Mouse (Mus musculus) liver, adult 2 months (tissue): ENCODE measurements around the gene Ascc2. TPM values are rescaled to one million over a fixed set of nuclear protein-coding genes. Genes with fewer than 3 reads are reported as not detected.

Experiments
- DNase-seq: peaks from one replicate; pipeline ENCODE4 v3.0.0-alpha.2; 2011; ENCODE audit warnings: low read depth, low spot score; ENCODE audit errors: extremely low read depth
- H3K27ac ChIP-seq: fragments of 200-500 bp; replicated peaks from 2 replicates; pipeline ENCODE4 v1.5.1; 2012; ENCODE audit warnings: low read depth, mild to moderate bottlenecking, control low read depth, inconsistent platforms, low read length; ENCODE audit not compliant: insufficient read depth
- H3K27me3 ChIP-seq: fragments of 200-500 bp; 2 replicates; pipeline ENCODE4 v1.6.1; 2012; ENCODE audit warnings: mild to moderate bottlenecking, moderate library complexity, low read length, inconsistent platforms; ENCODE audit not compliant: control insufficient read depth, insufficient read depth
- H3K36me3 ChIP-seq: fragments of 200-500 bp; 2 replicates; pipeline ENCODE4 v1.6.1; 2012; ENCODE audit warnings: low read length, inconsistent platforms; ENCODE audit not compliant: control insufficient read depth, insufficient read depth
- H3K4me1 ChIP-seq: fragments of 200-500 bp; 2 replicates; pipeline ENCODE4 v1.6.1; 2011; ENCODE audit warnings: low read length; ENCODE audit not compliant: control insufficient read depth, insufficient read depth
- H3K4me3 ChIP-seq: fragments of 200-500 bp; 2 replicates; pipeline ENCODE4 v1.5.1; 2011; ENCODE audit warnings: low read depth, mild to moderate bottlenecking, control low read depth, low read length, moderate library complexity; ENCODE audit not compliant: insufficient read depth
- H3K79me2 ChIP-seq: fragments of 200-500 bp; 2 replicates; pipeline ENCODE4 v1.6.1; 2012; ENCODE audit warnings: inconsistent platforms, mild to moderate bottlenecking, low read length, moderate library complexity; ENCODE audit not compliant: control insufficient read depth, insufficient read depth
- H3K9ac ChIP-seq: fragments of 200-500 bp; 2 replicates; pipeline ENCODE4 v1.6.1; 2012; ENCODE audit warnings: low read depth, mild to moderate bottlenecking, control low read depth, inconsistent platforms, low read length
- CTCF ChIP-seq: fragments of 200-500 bp; IDR thresholded peaks from 2 replicates; pipeline ENCODE4 v1.5.1; 2011; ENCODE audit warnings: low read depth, low read length, control low read depth
- POLR2A ChIP-seq: fragments of 200-500 bp; IDR thresholded peaks from 2 replicates; pipeline ENCODE4 v1.6.1; 2011; ENCODE audit warnings: low read length, control low read depth; ENCODE audit not compliant: insufficient read depth; ENCODE audit errors: extremely low read depth
- WGBS: fragments of 180-500 bp; shearing (Covaris S2); methylation state at CpG from one replicate; pipeline ENCODE4 v1.1.7; 2018; 5-methylcytosine and 5-hydroxymethylcytosine counted together
- polyA plus RNA-seq: library from polyadenylated mRNA; depleted of rRNA; stranded (reverse); fragments of >200 nt; gene quantifications from 2 replicates; pipeline ENCODE4 v1.2.3, GENCODE M21; 2012
- total RNA-seq: library from RNA; depleted of rRNA; stranded (reverse); fragments of >200 nt; gene quantifications from 2 replicates; pipeline ENCODE4 v1.2.3, GENCODE M21; 2014

The Ascc2 gene
- total and polyA plus RNA-seq, 2 experiments, result 8.5 to 9.9 TPM

GRCm38 (mm10) chr11:4674593-4674992, 37.0 kb downstream of the Ascc2 start:
- Histone ChIP-seq H3K9ac (no peak overlapping the region), H3K4me3 (no peak overlapping the region), H3K27me3 (no peaks in the 10 kb centered on the region), H3K27ac (peak overlapping the region; percentile 32), H3K79me2 (no peaks in the 10 kb centered on the region), H3K36me3 (peaks cover 2% of the 10 kb centered on the region; the same call in 1 of the 2 replicates), H3K4me1 (peaks cover 14% of the 10 kb centered on the region)
- WGBS, result 90% methylated on average over 1 of the region's 1 CpGs
- peak; percentile 60 for DNase-seq
- TF ChIP-seq POLR2A (no peak), CTCF (no peak)

GRCm38 (mm10) chr11:4675126-4675562, 37.6 kb downstream of the Ascc2 start:
- WGBS, result 32% methylated on average over 6 of the region's 6 CpGs
- Histone ChIP-seq H3K4me3 (no peak overlapping the region), H3K79me2 (no peaks in the 10 kb centered on the region), H3K4me1 (peaks cover 14% of the 10 kb centered on the region), H3K27me3 (no peaks in the 10 kb centered on the region), H3K27ac (peak overlapping the region; percentile 32), H3K9ac (no peak overlapping the region), H3K36me3 (peaks cover 5% of the 10 kb centered on the region)
- no peak for TF ChIP-seq POLR2A
- no peak for TF ChIP-seq CTCF
- DNase-seq, result peak; percentile 89

GRCm38 (mm10) chr11:4675693-4676092, 38.1 kb downstream of the Ascc2 start:
- H3K27me3 ChIP-seq, result no peaks in the 10 kb centered on the region
- TF ChIP-seq CTCF, result no peak
- TF ChIP-seq POLR2A, result no peak
- peaks cover 7% of the 10 kb centered on the region for H3K36me3 ChIP-seq
- H3K4me3 ChIP-seq, result no peak overlapping the region
- peak; percentile 81 for DNase-seq
- peaks cover 14% of the 10 kb centered on the region for H3K4me1 ChIP-seq
- H3K79me2 ChIP-seq, result no peaks in the 10 kb centered on the region
- WGBS, result 38% methylated on average over 6 of the region's 6 CpGs
- no peak overlapping the region for H3K9ac ChIP-seq
- H3K27ac ChIP-seq, result peak overlapping the region; percentile 27; the same call in 1 of the 2 replicates

- TF ChIP-seq CTCF (no peak), POLR2A (no peak)
- peaks cover 16% of the 10 kb centered on the region for H3K36me3 ChIP-seq
- WGBS, result 77% methylated on average over 7 of the region's 7 CpGs
- no peak overlapping the region for H3K4me3 ChIP-seq
- H3K27me3 ChIP-seq, result no peaks in the 10 kb centered on the region
- no peak overlapping the region for H3K27ac ChIP-seq
- H3K79me2 ChIP-seq, result no peaks in the 10 kb centered on the region
- peaks cover 14% of the 10 kb centered on the region for H3K4me1 ChIP-seq
- no peak overlapping the region for H3K9ac ChIP-seq
- DNase-seq, result peak; percentile 51
Measured at GRCm38 (mm10) chr11:4677250-4677872, 39.8 kb downstream of the Ascc2 start.

- 87% methylated on average over 13 of the region's 13 CpGs for WGBS
- Histone ChIP-seq H3K27me3 (no peaks in the 10 kb centered on the region), H3K79me2 (no peaks in the 10 kb centered on the region), H3K36me3 (peaks cover 17% of the 10 kb centered on the region), H3K27ac (no peak overlapping the region), H3K9ac (no peak overlapping the region), H3K4me1 (peaks cover 14% of the 10 kb centered on the region), H3K4me3 (no peak overlapping the region)
- no peak for TF ChIP-seq POLR2A
- no peak for TF ChIP-seq CTCF
- no peak for DNase-seq
Measured at GRCm38 (mm10) chr11:4678700-4679440, 41.3 kb downstream of the Ascc2 start.

GRCm38 (mm10) chr11:4679441-4679832, 41.9 kb downstream of the Ascc2 start:
- no peak overlapping the region for H3K9ac ChIP-seq
- no peaks in the 10 kb centered on the region for H3K27me3 ChIP-seq
- WGBS, result 96% methylated on average over 12 of the region's 12 CpGs
- peaks cover 10% of the 10 kb centered on the region for H3K4me1 ChIP-seq
- no peak for TF ChIP-seq POLR2A
- TF ChIP-seq CTCF, result no peak
- peaks cover 17% of the 10 kb centered on the region for H3K36me3 ChIP-seq
- no peak overlapping the region for H3K27ac ChIP-seq
- H3K4me3 ChIP-seq, result no peak overlapping the region
- no peaks in the 10 kb centered on the region for H3K79me2 ChIP-seq
- no peak for DNase-seq
